Mouse (Mus musculus): ENCODE data around the gene Gm10330. TPM values are rescaled to one million over a fixed set of nuclear protein-coding genes. Genes with fewer than 3 reads are reported as not detected.
"Not testable (repeated sequence)": the region's sequence is repeated elsewhere in the genome, so short reads cannot be mapped to it uniquely, and the experiment has no call there.

Gene Gm10330
- not detected in 2 replicates for total RNA-seq (2017)

GRCm38 (mm10) chr12:23780165-23780564 is at the start of gene Gm10330:
TSS of gene Gm10330 (minus strand) at chr12:23780265.
- ATAC-seq (ENCODE audit: extremely low read depth, insufficient number of reproducible peaks, low FRiP score, poor library complexity, severe bottlenecking): not testable (repeated sequence)

DNA sequence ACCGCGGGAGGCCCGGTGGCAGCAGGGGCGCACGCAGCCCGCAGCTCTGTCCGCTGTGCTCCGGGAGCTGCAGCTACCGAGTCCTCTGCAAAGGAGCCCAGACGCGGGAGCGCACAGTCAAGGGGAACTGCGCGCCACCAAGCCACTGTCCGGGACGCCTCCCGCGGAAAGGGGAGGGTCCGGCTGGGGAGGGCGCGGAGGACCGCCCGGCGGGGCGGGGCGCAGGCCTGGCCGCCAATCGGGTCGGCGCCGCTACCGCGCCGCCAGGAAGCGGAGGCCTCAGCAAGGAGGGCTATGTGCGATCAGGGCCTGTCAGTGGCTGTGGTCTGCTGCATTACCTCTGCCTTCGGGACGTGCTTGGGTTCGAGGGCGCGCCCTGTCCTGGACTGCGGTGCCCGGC is 20.7 kb upstream of the Gm10330 start:
- ATAC-seq (ENCODE audit: extremely low read depth, insufficient number of reproducible peaks, low FRiP score, poor library complexity, severe bottlenecking): not testable (repeated sequence)

DNA sequence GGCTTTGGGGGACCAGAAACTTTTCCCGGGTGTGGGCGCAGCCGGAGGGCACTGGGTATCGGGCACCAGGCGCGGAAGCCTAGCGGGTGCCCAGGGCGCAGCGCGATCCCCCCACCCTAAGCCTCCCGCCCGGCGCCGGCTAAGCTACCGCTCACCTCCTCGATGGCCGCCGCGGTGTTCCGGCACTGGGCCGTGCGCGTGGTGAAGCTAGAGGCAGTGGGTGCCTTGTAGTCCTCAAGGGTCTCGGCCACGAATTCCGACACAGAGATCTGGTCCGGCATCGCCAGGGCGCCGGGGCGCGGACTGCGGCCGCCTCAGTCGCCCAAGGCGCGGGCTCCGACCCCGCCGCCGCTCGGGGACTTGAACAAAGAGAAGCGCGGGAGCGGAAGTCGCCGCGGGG is 20.3 kb upstream of the Gm10330 start:
- ATAC-seq (ENCODE audit: extremely low read depth, insufficient number of reproducible peaks, low FRiP score, poor library complexity, severe bottlenecking): not testable (repeated sequence)
